Mouse (Mus musculus): ENCODE data around the gene Tmem39a.
A peak's percentile ranks its signal among the peaks of the same experiment; 100 is the strongest.

The Tmem39a gene

GRCm38 (mm10) chr16:38591506-38591905 is 33.0 kb downstream of the Tmem39a start:
- no peak for DNase-seq

GRCm38 (mm10) chr16:38592026-38592678 is 33.7 kb downstream of the Tmem39a start:
- DNase-seq, result peak in 1 of 2 experiments; percentile 10

- DNase-seq, result no peak
Measured at GRCm38 (mm10) chr16:38592946-38593345, 34.4 kb downstream of the Tmem39a start.

GRCm38 (mm10) chr16:38594435-38594834 is 35.9 kb downstream of the Tmem39a start:
- DNase-seq, result no peak

GRCm38 (mm10) chr16:38596099-38596498 is 37.6 kb downstream of the Tmem39a start:
- no peak for DNase-seq

GRCm38 (mm10) chr16:38596651-38597050 is 38.2 kb downstream of the Tmem39a start:
- no peak for DNase-seq

GRCm38 (mm10) chr16:38598986-38599680 is 40.6 kb downstream of the Tmem39a start:
- peak; percentile 30 to 63 for DNase-seq

GRCm38 (mm10) chr16:38602989-38603804 is 44.7 kb downstream of the Tmem39a start:
- peak; percentile 29 to 30 for DNase-seq

GRCm38 (mm10) chr16:38606509-38606908 is 48.0 kb downstream of the Tmem39a start:
- no peak for DNase-seq

- no peak for DNase-seq
Measured at GRCm38 (mm10) chr16:38608687-38609086, 50.2 kb downstream of the Tmem39a start.

- no peak for DNase-seq
Measured at GRCm38 (mm10) chr16:38609092-38609491, 50.6 kb downstream of the Tmem39a start.

GRCm38 (mm10) chr16:38612646-38613045 is 54.1 kb downstream of the Tmem39a start:
- DNase-seq, result no peak

- no peak for DNase-seq
Measured at GRCm38 (mm10) chr16:38613646-38614045, 55.1 kb downstream of the Tmem39a start.

GRCm38 (mm10) chr16:38617977-38618376 is 59.5 kb downstream of the Tmem39a start:
- no peak for DNase-seq

- peak; percentile 69 to 79 for DNase-seq
Measured at GRCm38 (mm10) chr16:38619054-38619453, 60.6 kb downstream of the Tmem39a start.

- DNase-seq, result peak; percentile 94 to 96
Measured at GRCm38 (mm10) chr16:38620696-38621450, 62.4 kb downstream of the Tmem39a start.

- peak in 1 of 2 experiments; percentile 19 for DNase-seq
Measured at GRCm38 (mm10) chr16:38622283-38622682, 63.8 kb downstream of the Tmem39a start.

GRCm38 (mm10) chr16:38624303-38624702 is 65.8 kb downstream of the Tmem39a start:
- no peak for DNase-seq

GRCm38 (mm10) chr16:38625411-38625810 is 66.9 kb downstream of the Tmem39a start:
- peak; percentile 26 to 64 for DNase-seq

GRCm38 (mm10) chr16:38625811-38626369 is 67.4 kb downstream of the Tmem39a start:
- peak; percentile 78 to 85 for DNase-seq

- DNase-seq, result peak; percentile 71 to 81
Measured at GRCm38 (mm10) chr16:38632147-38632546, 73.6 kb downstream of the Tmem39a start.

- DNase-seq, result no peak
Measured at GRCm38 (mm10) chr16:38635833-38636390, 77.4 kb downstream of the Tmem39a start.
